Mouse (Mus musculus) heart, adult 2 months (tissue): ENCODE data around the gene Cpd. TPM values are rescaled to one million over a fixed set of nuclear protein-coding genes. Genes with fewer than 3 reads are reported as not detected.

ENCODE experiments used
- DNase-seq, 2 experiments: peaks; one replicate each; pipeline ENCODE4 v3.0.0; 2021
- H3K27ac ChIP-seq: fragments of 200-600 bp; 2 replicates; pipeline ENCODE4 v1.8.1; 2022
- H3K27me3 ChIP-seq: fragments of 200-500 bp; 2 replicates; pipeline ENCODE4 v1.6.1; 2012; ENCODE audit warnings: mild to moderate bottlenecking, low read length, inconsistent platforms, mixed read lengths; ENCODE audit not compliant: control insufficient read depth, insufficient read depth
- H3K36me3 ChIP-seq: fragments of 200-500 bp; 2 replicates; pipeline ENCODE4 v1.6.1; 2012; ENCODE audit warnings: low read length, inconsistent platforms; ENCODE audit not compliant: control insufficient read depth, insufficient read depth
- H3K4me1 ChIP-seq: fragments of 200-500 bp; 2 replicates; pipeline ENCODE4 v1.6.1; 2011; ENCODE audit warnings: low read length; ENCODE audit not compliant: control insufficient read depth, insufficient read depth
- H3K4me3 ChIP-seq: fragments of 200-600 bp; 2 replicates; pipeline ENCODE4 v1.8.1; 2022
- H3K79me2 ChIP-seq: fragments of 200-500 bp; replicated peaks from 2 replicates; pipeline ENCODE4 v1.6.1; 2012; ENCODE audit warnings: mild to moderate bottlenecking, inconsistent platforms, low read length, moderate library complexity, mixed read lengths; ENCODE audit not compliant: control insufficient read depth, insufficient read depth
- H3K9ac ChIP-seq: fragments of 200-500 bp; 2 replicates; pipeline ENCODE4 v1.6.1; 2012; ENCODE audit warnings: low read depth, mild to moderate bottlenecking, control low read depth, inconsistent platforms, low read length, mixed read lengths
- CTCF ChIP-seq: fragments of 200-600 bp; IDR thresholded peaks from 2 replicates; pipeline ENCODE4 v1.8.1; 2022; ENCODE audit warnings: antibody characterized with exemption, mild to moderate bottlenecking, moderate library complexity
- EP300 ChIP-seq: fragments of 200-500 bp; IDR thresholded peaks from 2 replicates; pipeline ENCODE4 v1.6.1; 2011; ENCODE audit warnings: low read depth, low read length, control low read depth; ENCODE audit not compliant: insufficient read depth
- POLR2A ChIP-seq: fragments of 200-500 bp; IDR thresholded peaks from 2 replicates; pipeline ENCODE4 v1.6.1; 2011; ENCODE audit warnings: mild to moderate bottlenecking, low read depth, low read length, control low read depth; ENCODE audit not compliant: insufficient read depth
- WGBS: fragments of 180-500 bp; shearing (Covaris S2); methylation state at CpG from one replicate; pipeline ENCODE4 v1.1.7; 2018; 5-methylcytosine and 5-hydroxymethylcytosine counted together
- intact Hi-C: fragments of 180-260 bp; cut with DNase I; formaldehyde crosslinking; loops from one replicate; pipeline ENCODE4 v1.15.1; 2025
- polyA plus RNA-seq: library from polyadenylated mRNA; depleted of rRNA; stranded (reverse); fragments of >200 nt; gene quantifications from 2 replicates; pipeline ENCODE4 v1.2.3, GENCODE M21; 2012
- total RNA-seq, 2 experiments: library from RNA; stranded (reverse); gene quantifications; 2 replicates each; pipeline ENCODE4 v1.2.3; 2021

Gene Cpd
- total and polyA plus RNA-seq, 3 experiments: 16.8 to 39.7 (median 34.8) TPM

DNA sequence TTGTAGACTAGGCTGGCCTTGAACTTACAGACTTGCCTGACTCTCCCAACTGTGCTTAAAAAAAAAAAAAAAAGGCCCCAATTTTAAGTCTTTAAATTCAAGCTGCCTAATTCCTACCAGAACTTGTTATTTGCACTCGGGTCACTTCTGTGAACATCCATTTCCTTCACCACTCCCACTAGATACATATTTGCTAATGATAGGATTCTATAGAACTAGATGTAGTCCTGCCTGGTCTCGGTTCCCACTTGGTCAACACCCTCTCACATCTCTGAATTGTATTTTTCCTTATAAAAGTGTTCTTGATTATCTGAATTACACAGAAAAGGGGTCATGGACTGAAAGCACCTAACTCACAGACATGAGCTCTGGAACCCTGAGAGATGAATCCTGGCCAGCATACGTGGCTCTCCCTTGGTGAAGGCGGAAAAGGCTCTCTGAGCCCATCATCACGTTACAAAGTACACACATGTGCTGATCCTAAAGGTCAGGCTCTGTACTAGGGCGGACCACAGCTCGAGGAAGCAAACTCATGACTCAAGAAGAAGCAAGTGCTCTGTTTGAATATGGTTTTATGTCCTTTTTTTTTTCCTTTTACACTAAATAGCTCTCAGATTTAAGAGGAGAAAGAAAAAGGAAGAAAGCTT, 22.5 kb downstream of the Cpd start:
- H3K79me2 ChIP-seq: peaks cover 5% of the 10 kb centered on the region; the same call in 1 of the 2 replicates
- intact Hi-C loops: no loop called here
- H3K4me1 ChIP-seq: peaks cover 3% of the 10 kb centered on the region
- WGBS: 82% methylated on average over 7 of the region's 7 CpGs
- H3K27ac ChIP-seq: no peak overlapping the region
- TF ChIP-seq EP300 (no peak), POLR2A (no peak), CTCF (no peak)
- H3K4me3 ChIP-seq: no peak overlapping the region
- H3K9ac ChIP-seq: no peak overlapping the region
- no peaks in the 10 kb centered on the region; the same call in 1 of the 2 replicates for H3K36me3 ChIP-seq
- H3K27me3 ChIP-seq: no peaks in the 10 kb centered on the region
- DNase-seq: no peak

DNA sequence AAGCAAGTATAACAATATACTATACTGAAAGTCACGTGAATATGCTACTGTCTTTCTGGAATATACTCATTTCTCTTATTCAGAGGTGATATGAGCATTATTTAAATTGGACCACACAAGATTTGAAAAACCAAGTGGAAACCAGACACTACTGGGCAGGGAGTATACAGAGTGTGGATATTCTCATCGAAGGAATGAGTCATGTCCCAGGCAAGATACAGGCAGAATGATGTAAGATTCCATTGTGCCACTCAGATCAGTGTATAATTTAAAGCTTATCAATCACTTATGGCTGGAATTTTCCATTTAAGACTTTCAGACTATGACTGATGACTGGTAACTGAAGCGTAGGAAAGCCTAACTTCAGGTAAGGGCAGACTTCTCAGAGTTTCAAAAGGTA, 23.2 kb downstream of the Cpd start:
- intact Hi-C loops: no loop called here
- Histone ChIP-seq H3K4me3 (no peak overlapping the region), H3K4me1 (peaks cover 3% of the 10 kb centered on the region), H3K9ac (no peak overlapping the region), H3K27ac (no peak overlapping the region), H3K36me3 (no peaks in the 10 kb centered on the region; the same call in 1 of the 2 replicates), H3K27me3 (no peaks in the 10 kb centered on the region), H3K79me2 (peaks cover 5% of the 10 kb centered on the region; the same call in 1 of the 2 replicates)
- TF ChIP-seq CTCF: no peak
- no peak for TF ChIP-seq POLR2A
- no peak for TF ChIP-seq EP300
- 82% methylated on average over 3 of the region's 3 CpGs for WGBS
- DNase-seq: no peak

DNA sequence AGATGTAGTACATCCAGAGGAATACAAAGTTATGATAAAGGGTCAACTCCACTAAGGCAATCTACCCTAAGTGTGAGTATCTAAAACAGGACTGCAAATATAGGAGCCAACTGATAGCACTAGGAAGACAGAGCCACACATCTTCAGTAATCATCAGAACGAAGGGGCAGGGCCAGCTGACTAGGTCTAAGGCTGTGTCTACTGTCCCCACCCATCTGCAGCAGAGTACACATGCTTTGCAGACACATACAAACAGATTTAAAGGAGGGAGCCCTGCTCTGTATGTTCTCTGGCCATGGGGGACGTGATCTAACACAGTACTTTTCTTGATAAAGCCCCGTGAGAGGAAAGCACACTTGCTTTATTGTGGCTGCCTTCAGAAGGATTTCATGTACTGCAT, 25.5 kb downstream of the Cpd start:
- peaks cover 3% of the 10 kb centered on the region for H3K4me1 ChIP-seq
- TF ChIP-seq POLR2A (no peak), CTCF (no peak), EP300 (no peak)
- no peak overlapping the region for H3K4me3 ChIP-seq
- no peak overlapping the region for H3K9ac ChIP-seq
- H3K36me3 ChIP-seq: no peaks in the 10 kb centered on the region; the same call in 1 of the 2 replicates
- H3K27ac ChIP-seq: no peak overlapping the region
- intact Hi-C loops: no loop called here
- peaks cover 5% of the 10 kb centered on the region; the same call in 1 of the 2 replicates for H3K79me2 ChIP-seq
- no peak for DNase-seq
- H3K27me3 ChIP-seq: no peaks in the 10 kb centered on the region
- 43% methylated on average over 3 of the region's 3 CpGs for WGBS

DNA sequence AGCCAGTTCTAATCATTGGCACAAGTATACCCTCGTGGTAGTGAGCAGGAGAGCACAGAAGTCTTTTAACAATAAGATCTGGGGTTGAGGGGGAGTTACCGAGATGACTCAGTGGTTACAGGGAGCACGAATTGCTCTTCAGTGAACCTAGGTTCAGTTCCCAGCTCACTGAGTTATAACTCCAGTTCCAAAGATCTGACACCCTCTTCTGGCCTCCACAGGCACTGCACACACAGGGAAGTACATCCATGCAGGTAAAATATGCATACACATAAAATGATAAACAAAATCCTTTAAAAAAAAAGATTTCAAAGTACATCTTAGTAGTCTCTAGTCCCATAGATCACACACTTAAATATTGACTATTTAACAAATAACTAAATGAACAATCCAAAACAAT, 29.2 kb downstream of the Cpd start:
- intact Hi-C loops: no loop called here
- TF ChIP-seq POLR2A (no peak), CTCF (no peak), EP300 (no peak)
- H3K27ac ChIP-seq: no peak overlapping the region
- no peaks in the 10 kb centered on the region for H3K27me3 ChIP-seq
- DNase-seq: no peak
- peaks cover 3% of the 10 kb centered on the region; the same call in 1 of the 2 replicates for H3K79me2 ChIP-seq
- peaks cover 3% of the 10 kb centered on the region for H3K4me1 ChIP-seq
- WGBS: 82% methylated on average over 3 of the region's 3 CpGs
- H3K9ac ChIP-seq: no peak overlapping the region
- no peaks in the 10 kb centered on the region for H3K36me3 ChIP-seq
- H3K4me3 ChIP-seq: no peak overlapping the region

DNA sequence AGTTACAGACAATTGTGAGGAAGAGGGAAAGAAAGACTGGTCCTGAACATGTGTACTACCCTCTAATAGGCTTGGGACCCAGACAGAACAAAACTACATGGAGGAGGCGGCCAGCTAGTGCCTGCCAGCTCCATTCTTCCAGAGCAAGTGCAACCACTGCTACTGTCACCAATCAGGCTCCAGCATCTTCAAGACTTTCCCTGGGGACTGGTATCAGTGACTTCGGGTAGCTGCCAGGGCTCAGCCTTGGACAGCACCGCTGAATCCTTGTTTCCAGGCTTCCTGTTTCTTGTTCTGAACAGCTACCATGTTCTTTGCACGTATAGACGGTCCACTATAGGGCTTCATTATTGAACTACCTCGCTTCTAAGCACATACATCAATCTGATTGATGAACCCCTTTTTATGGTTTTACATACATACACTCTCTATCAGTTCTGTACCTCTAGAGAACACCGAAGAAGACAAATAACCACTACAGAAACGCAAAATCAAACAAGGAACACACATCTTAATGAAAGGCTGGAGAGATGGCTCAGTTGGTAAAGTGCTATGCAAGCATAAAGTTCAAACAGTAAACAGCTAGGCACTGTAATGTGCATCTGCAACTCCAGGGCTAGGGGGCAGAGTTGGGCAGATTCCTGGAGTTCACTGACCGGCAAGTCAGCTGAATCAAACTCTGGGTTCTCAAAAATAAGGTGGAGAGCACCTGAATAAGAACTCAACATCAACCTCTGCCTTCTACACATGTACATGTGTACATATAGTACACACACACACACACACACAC, 35.9 kb downstream of the Cpd start:
- peaks cover 3% of the 10 kb centered on the region for H3K4me1 ChIP-seq
- TF ChIP-seq CTCF (peak; percentile 73), EP300 (no peak)
- no peaks in the 10 kb centered on the region for H3K27me3 ChIP-seq
- no peak overlapping the region for H3K9ac ChIP-seq
- WGBS: 69% methylated on average over 9 of the region's 9 CpGs
- no peak overlapping the region for H3K27ac ChIP-seq
- H3K36me3 ChIP-seq: peaks cover 5% of the 10 kb centered on the region
- DNase-seq: peak in 1 of 2 experiments; percentile 36
- intact Hi-C loops: loop anchor here (1.0 kb wide), 1 partner anchor 83 kb away; no protein-coding TSS in a partner anchor
- H3K79me2 ChIP-seq: no peaks in the 10 kb centered on the region
- H3K4me3 ChIP-seq: no peak overlapping the region

DNA sequence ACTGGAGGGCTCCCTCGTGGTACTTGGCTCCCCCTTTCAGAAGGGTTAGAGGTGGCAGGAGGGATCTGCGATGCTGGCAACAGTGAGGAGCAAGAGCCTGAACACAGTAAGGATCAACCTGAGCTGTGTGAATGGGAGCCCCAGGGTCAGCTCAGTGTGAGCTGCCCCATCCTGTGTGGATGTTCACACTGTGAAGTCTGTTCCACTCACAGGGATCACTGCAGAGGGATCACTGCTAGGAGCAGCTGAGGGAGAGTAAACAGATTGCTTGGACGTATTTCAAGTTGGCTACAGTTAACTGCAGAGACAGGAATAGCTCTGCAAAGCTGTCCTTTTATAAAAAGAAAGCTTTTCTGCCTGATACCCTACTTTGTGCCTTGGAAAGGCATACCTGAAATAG, 37.4 kb downstream of the Cpd start:
- Histone ChIP-seq H3K9ac (no peak overlapping the region), H3K36me3 (peaks cover 5% of the 10 kb centered on the region), H3K79me2 (no peaks in the 10 kb centered on the region), H3K27ac (peak overlapping the region; percentile 48), H3K27me3 (no peaks in the 10 kb centered on the region), H3K4me3 (no peak overlapping the region), H3K4me1 (peaks cover 3% of the 10 kb centered on the region)
- intact Hi-C loops: loop anchor here (2.0 kb wide), 1 partner anchor 37 kb away; the partner anchor contains the start of gene Cpd
- TF ChIP-seq CTCF (no peak), EP300 (no peak), POLR2A (no peak)
- peak; percentile 37 for DNase-seq
- 27% methylated on average over 3 of the region's 3 CpGs for WGBS
